Mouse (Mus musculus) ES-E14 (cell line): ENCODE measurements at regions not wholly inside any gene's neighbourhood (a gene's known extent, or its start where the extent isn't known, plus 50 kb on each side); places are given as distances from the start of the nearest gene placed in this dataset.

Experiments used
- CHD2 ChIP-seq: IDR thresholded peaks from 2 replicates; pipeline ENCODE4 v1.6.1; 2014; ENCODE audit warnings: mild to moderate bottlenecking, low read depth, low read length, inconsistent platforms
- HCFC1 ChIP-seq: IDR thresholded peaks from 2 replicates; pipeline ENCODE4 v1.6.1; 2012; ENCODE audit warnings: low read length, inconsistent platforms, borderline replicate concordance; ENCODE audit not compliant: insufficient read depth
- MAFK ChIP-seq: IDR thresholded peaks from 2 replicates; pipeline ENCODE4 v1.6.1; 2014; ENCODE audit warnings: mild to moderate bottlenecking, low read depth, low read length, inconsistent platforms; ENCODE audit not compliant: insufficient read depth
- ZC3H11A ChIP-seq: IDR thresholded peaks from 2 replicates; pipeline ENCODE4 v1.6.1; 2012; ENCODE audit warnings: low read depth, mild to moderate bottlenecking, inconsistent platforms, low read length, borderline replicate concordance

DNA sequence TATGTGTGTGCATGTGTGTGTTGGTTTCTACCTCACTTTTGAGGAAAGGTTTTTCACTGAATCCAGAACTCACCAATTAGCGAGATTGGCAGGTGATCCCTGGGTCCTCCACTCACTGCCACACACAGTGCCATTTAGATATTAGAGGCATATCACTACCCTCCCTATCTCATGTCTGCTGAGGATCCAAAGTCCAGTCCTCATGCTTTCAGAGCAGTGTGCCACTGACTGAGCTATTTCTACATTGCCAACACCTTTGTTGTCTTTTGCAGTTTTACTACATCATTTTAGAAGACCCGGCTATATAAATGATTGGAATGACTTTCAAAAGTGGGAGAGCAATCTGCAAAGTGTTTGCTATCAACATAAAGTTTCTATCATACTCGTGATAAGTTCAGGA is 392.0 kb upstream of the Nr3c2 start:
- TF ChIP-seq HCFC1 (no peak), CHD2 (no peak), MAFK (no peak), ZC3H11A (no peak)
